Mouse (Mus musculus) B cell, adult 2 months (primary cell): ENCODE results near the gene Olfr1380.
"Not testable (repeated sequence)": the region's sequence is repeated elsewhere in the genome, so short reads cannot be mapped to it uniquely, and the experiment has no call there.

Experiments
- DNase-seq, 2 experiments: peaks; one replicate each; pipeline ENCODE4 v3.0.0; 2022

Gene Olfr1380

GRCm38 (mm10) chr11:49556578-49556977 lies at the start of gene Olfr1380:
Gene Olfr1380, plus strand, starts transcription at chr11:49556878.
- not testable (repeated sequence) for DNase-seq

- no peak for DNase-seq
Observed at GRCm38 (mm10) chr11:49518086-49518485, 38.6 kb upstream of the Olfr1380 start.

GRCm38 (mm10) chr11:49519348-49519747 lies 37.3 kb upstream of the Olfr1380 start, which contains the start of gene Olfr1383:
Gene Olfr1383, plus strand, starts transcription at chr11:49519648.
- DNase-seq = no peak

- no peak for DNase-seq
Observed at GRCm38 (mm10) chr11:49527947-49528346, 28.7 kb upstream of the Olfr1380 start, which contains the start of gene Olfr1382. Gene Olfr1382, plus strand, starts transcription at chr11:49528247.

GRCm38 (mm10) chr11:49532761-49533160 lies 23.9 kb upstream of the Olfr1380 start:
- no peak for DNase-seq

GRCm38 (mm10) chr11:49536631-49537030 lies 20.0 kb upstream of the Olfr1380 start:
- not testable (repeated sequence) for DNase-seq

- DNase-seq = not testable (repeated sequence)
Observed at GRCm38 (mm10) chr11:49543149-49543548, 13.5 kb upstream of the Olfr1380 start, which contains the start of gene Olfr1381. Gene Olfr1381, plus strand, starts transcription at chr11:49543449.

- DNase-seq = not testable (repeated sequence)
Observed at GRCm38 (mm10) chr11:49554033-49554432, 2.6 kb upstream of the Olfr1380 start.

- not testable (repeated sequence) for DNase-seq
Observed at GRCm38 (mm10) chr11:49575054-49575453, 18.4 kb downstream of the Olfr1380 start.

GRCm38 (mm10) chr11:49580452-49580851 lies 23.8 kb downstream of the Olfr1380 start:
- not testable (repeated sequence) for DNase-seq

- DNase-seq = no peak
Observed at GRCm38 (mm10) chr11:49590213-49590612, 33.5 kb downstream of the Olfr1380 start.

GRCm38 (mm10) chr11:49597149-49597548 lies 40.5 kb downstream of the Olfr1380 start:
- DNase-seq = not testable (repeated sequence)

GRCm38 (mm10) chr11:49608306-49608705 lies 51.6 kb downstream of the Olfr1380 start:
- DNase-seq = not testable (repeated sequence)

- peak in 1 of 2 experiments; percentile 16 for DNase-seq
Observed at GRCm38 (mm10) chr11:49608938-49609867, 52.5 kb downstream of the Olfr1380 start, which contains the start of gene Flt4. Gene Flt4, plus strand, starts transcription at chr11:49609263.

- DNase-seq = not testable (repeated sequence)
Observed at GRCm38 (mm10) chr11:49609868-49610824, 53.5 kb downstream of the Olfr1380 start.

- not testable (repeated sequence) for DNase-seq
Observed at GRCm38 (mm10) chr11:49611349-49611748, 54.7 kb downstream of the Olfr1380 start.

- no peak for DNase-seq
Observed at GRCm38 (mm10) chr11:49612154-49612553, 55.5 kb downstream of the Olfr1380 start.

- DNase-seq = no peak
Observed at GRCm38 (mm10) chr11:49613349-49613748, 56.7 kb downstream of the Olfr1380 start.
